Comparison of ENCODE assay signal across 15 mouse cellular contexts in the genomic region with DNA sequence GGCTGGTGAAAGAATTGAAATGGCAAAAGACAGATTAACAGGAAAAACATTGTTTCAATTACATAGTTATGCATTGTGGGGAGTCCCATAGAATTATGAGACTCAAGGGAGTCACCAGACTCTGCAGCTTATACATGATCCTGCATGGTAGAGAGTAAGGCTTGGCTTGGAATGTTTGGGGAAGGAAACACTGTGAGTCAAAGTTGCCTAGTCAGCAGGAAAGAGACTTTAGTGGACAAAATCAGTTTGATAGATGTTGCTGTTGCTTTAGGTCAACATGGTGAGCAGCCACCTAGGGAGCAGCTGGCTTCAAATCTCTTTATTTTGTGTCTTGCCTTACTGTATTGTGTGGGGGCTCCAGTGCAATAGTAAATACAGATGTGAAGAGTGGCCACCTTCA.
"Had no signal": no experiment of that assay in that cellular context is flagged by ENCODE, and none has a peak within 500 bp of the region (broad histone marks: within the 10 kb centered on the region; RNA-seq: fewer than 3 reads in every experiment).

No protein-coding gene starts in this region.

- ATAC-seq: midbrain, embryonic 15.5 days had no signal

- H3K9ac ChIP-seq: liver, embryonic 14.5 days; lung, embryonic 14.5 days; midbrain, embryonic 12.5 days; midbrain, embryonic 15.5 days; neural tube, embryonic 12.5 days; stomach, embryonic 15.5 days had no signal

- H3K4me1 ChIP-seq: midbrain, embryonic 12.5 days; midbrain, embryonic 15.5 days; neural tube, embryonic 12.5 days; stomach, embryonic 15.5 days had no signal

- H3K27me3 ChIP-seq: midbrain, embryonic 12.5 days; midbrain, embryonic 15.5 days; neural tube, embryonic 12.5 days; stomach, embryonic 15.5 days had no signal

- H3K27ac ChIP-seq: liver, embryonic 14.5 days; midbrain, embryonic 12.5 days; midbrain, embryonic 15.5 days; neural tube, embryonic 12.5 days; stomach, embryonic 15.5 days; stomach, postnatal 0 days had no signal

- H3K4me3 ChIP-seq: midbrain, embryonic 12.5 days; midbrain, embryonic 15.5 days; neural tube, embryonic 12.5 days; stomach, embryonic 15.5 days had no signal

- H3K36me3 ChIP-seq: midbrain, embryonic 12.5 days; midbrain, embryonic 15.5 days; neural tube, embryonic 12.5 days; stomach, embryonic 15.5 days had no signal

- H3K4me2 ChIP-seq: lung, embryonic 14.5 days; midbrain, embryonic 12.5 days; midbrain, embryonic 15.5 days; neural tube, embryonic 12.5 days; stomach, embryonic 15.5 days had no signal

- H3K9me3 ChIP-seq: midbrain, embryonic 12.5 days; midbrain, embryonic 15.5 days; neural tube, embryonic 12.5 days; stomach, embryonic 15.5 days had no signal

- DNase-seq: lung, adult 18-20 months; lung, embryonic 14.5 days; lung, postnatal 10 days; lung, postnatal 4 days; right cerebral cortex, adult 18-20 months; right cerebral cortex, postnatal 14 days; thymus, adult 2 months; thymus, postnatal 25 days; thymus, postnatal 4 days had no signal
